In the genomic region with DNA sequence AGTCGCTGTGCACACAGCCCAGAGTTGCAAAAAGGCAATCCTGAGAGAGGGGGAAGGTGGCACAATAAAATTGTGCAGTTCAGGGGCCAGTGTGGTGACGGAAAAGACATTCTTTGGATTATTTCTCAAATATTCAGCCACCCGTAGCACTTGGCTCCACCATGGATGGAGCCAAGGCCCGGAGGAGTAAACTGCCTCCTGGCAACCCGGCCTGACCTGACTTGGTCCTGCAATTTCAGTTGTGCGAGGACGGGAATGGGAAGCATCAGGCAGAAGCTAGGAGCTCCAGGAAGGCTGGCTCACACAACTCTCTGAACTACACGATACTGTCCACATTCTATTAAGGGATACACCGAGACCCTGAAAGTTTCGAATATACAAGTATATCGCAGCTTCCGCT, we compare ENCODE assay signal across 8 mouse cellular contexts. TPM values are rescaled to one million over a fixed set of nuclear protein-coding genes. Genes with fewer than 3 reads are reported as not detected.
DNase-seq lines count a peak whose midpoint lies in the region; ATAC-seq and TF ChIP-seq lines count a peak whose summit lies in the region.

No protein-coding gene starts in this region.

- no peak overlapping the region for H3K27ac ChIP-seq in lung, embryonic 15.5 days
- no peak overlapping the region for H3K27ac ChIP-seq in forebrain, embryonic 14.5 days (ENCODE audit: low read depth, low read length)
- peak overlapping the region; percentile 80 for H3K27ac ChIP-seq in kidney, postnatal 0 days
- peak overlapping the region; percentile 81 for H3K27ac ChIP-seq in neural tube, embryonic 13.5 days (replicated peaks)

- 72% methylated on average over 12 of the region's 12 CpGs for WGBS in lung, embryonic 15.5 days
- WGBS in forebrain, embryonic 14.5 days: 59% methylated on average over 12 of the region's 12 CpGs
- WGBS in kidney, postnatal 0 days: 45% methylated on average over 12 of the region's 12 CpGs
- WGBS in neural tube, embryonic 13.5 days: 54% methylated on average over 12 of the region's 12 CpGs

- no peak overlapping the region for H3K9ac ChIP-seq in lung, embryonic 15.5 days
- no peak overlapping the region for H3K9ac ChIP-seq in forebrain, embryonic 14.5 days (ENCODE audit: low read length)
- H3K9ac ChIP-seq in kidney, postnatal 0 days (ENCODE audit: low read depth, low read length): no peak overlapping the region
- peak overlapping the region; percentile 26; the same call in 1 of the 2 replicates for H3K9ac ChIP-seq in neural tube, embryonic 13.5 days

- TF ChIP-seq CTCF in kidney, postnatal 0 days (IDR thresholded peaks at IDR 0.05; ENCODE audit: low read depth): no peak

- H3K4me1 ChIP-seq in lung, embryonic 15.5 days: peaks cover 35% of the 10 kb centered on the region
- H3K4me1 ChIP-seq in forebrain, embryonic 14.5 days (ENCODE audit: control insufficient read depth, insufficient read depth, low read length): peaks cover 13% of the 10 kb centered on the region
- peaks cover 21% of the 10 kb centered on the region for H3K4me1 ChIP-seq in kidney, postnatal 0 days (replicated peaks; ENCODE audit: insufficient read depth, low read length)
- peaks cover 41% of the 10 kb centered on the region for H3K4me1 ChIP-seq in neural tube, embryonic 13.5 days (replicated peaks)

- ATAC-seq in lung, embryonic 15.5 days (ENCODE audit: borderline replicate concordance, extremely low read depth, low FRiP score, low TSS enrichment): no peak
- ATAC-seq in forebrain, embryonic 14.5 days: no peak
- ATAC-seq in kidney, postnatal 0 days (replicated peaks; ENCODE audit: low FRiP score, low read depth): no peak
- ATAC-seq in neural tube, embryonic 13.5 days (ENCODE audit: low read depth): no peak

- H3K36me3 ChIP-seq in lung, embryonic 15.5 days: no peaks in the 10 kb centered on the region
- no peaks in the 10 kb centered on the region for H3K36me3 ChIP-seq in forebrain, embryonic 14.5 days (ENCODE audit: control insufficient read depth, insufficient read depth, low read length)
- H3K36me3 ChIP-seq in kidney, postnatal 0 days (ENCODE audit: insufficient read depth, low read length): no peaks in the 10 kb centered on the region
- no peaks in the 10 kb centered on the region for H3K36me3 ChIP-seq in neural tube, embryonic 13.5 days

- H3K27me3 ChIP-seq in lung, embryonic 15.5 days: peaks cover 5% of the 10 kb centered on the region; the same call in 1 of the 2 replicates
- H3K27me3 ChIP-seq in forebrain, embryonic 14.5 days (replicated peaks; ENCODE audit: control insufficient read depth, insufficient read depth, low read length): no peaks in the 10 kb centered on the region
- no peaks in the 10 kb centered on the region for H3K27me3 ChIP-seq in kidney, postnatal 0 days (ENCODE audit: insufficient read depth, low read length)
- no peaks in the 10 kb centered on the region for H3K27me3 ChIP-seq in neural tube, embryonic 13.5 days

- peak overlapping the region; percentile 82 for H3K4me2 ChIP-seq in lung, embryonic 15.5 days
- peak overlapping the region; percentile 88 for H3K4me2 ChIP-seq in forebrain, embryonic 14.5 days (ENCODE audit: low read length)
- H3K4me2 ChIP-seq in kidney, postnatal 0 days (ENCODE audit: low read length): peak overlapping the region; percentile 89
- H3K4me2 ChIP-seq in neural tube, embryonic 13.5 days: peak overlapping the region; percentile 93

- 0 out of 2 replicates have a peak overlapping the region, but pooled peaks have one; percentile 45 for H3K4me3 ChIP-seq in lung, embryonic 15.5 days
- no peak overlapping the region for H3K4me3 ChIP-seq in forebrain, embryonic 14.5 days (ENCODE audit: low read depth, low read length)
- no peak overlapping the region for H3K4me3 ChIP-seq in kidney, postnatal 0 days (replicated peaks; ENCODE audit: low read depth, low read length)
- H3K4me3 ChIP-seq in neural tube, embryonic 13.5 days: peak overlapping the region; percentile 49

- no peaks in the 10 kb centered on the region for H3K9me3 ChIP-seq in lung, embryonic 15.5 days
- H3K9me3 ChIP-seq in forebrain, embryonic 14.5 days (replicated peaks; ENCODE audit: control insufficient read depth, low read length): no peaks in the 10 kb centered on the region
- no peaks in the 10 kb centered on the region for H3K9me3 ChIP-seq in kidney, postnatal 0 days (replicated peaks; ENCODE audit: low read length)
- H3K9me3 ChIP-seq in neural tube, embryonic 13.5 days: no peaks in the 10 kb centered on the region

- no peak for DNase-seq in lung, postnatal 10 days
- no peak for DNase-seq in forebrain, embryonic 14.5 days (ENCODE audit: low spot score)
- DNase-seq in kidney, postnatal 0 days (ENCODE audit: low spot score): no peak
- no peak for DNase-seq in urinary bladder, adult 18-20 months (ENCODE audit: low spot score in 2 of 2)
- no peak for DNase-seq in embryo, embryonic 10 days (ENCODE audit: low spot score)
- no peak for DNase-seq in thymus, postnatal 25 days

RNA-seq across cellular contexts. Expression of gene Copz2, which starts 12.9 kb away (rescaled TPM):
- polyA plus RNA-seq in lung, embryonic 15.5 days (2015; fragmentation: Nextera tagmentation; extraction: Ambion mirVana): 134 and 138 TPM in 2 replicates
- polyA plus RNA-seq in forebrain, embryonic 14.5 days (2014; fragmentation: Nextera tagmentation; extraction: Ambion mirVana): 14.7 and 15.0 TPM in 2 replicates
- polyA plus RNA-seq in kidney, postnatal 0 days (2015; fragmentation: Nextera tagmentation; extraction: Ambion mirVana): 125 TPM in 2 replicates
- 36.6 and 43.2 TPM in 2 replicates for polyA plus RNA-seq in neural tube, embryonic 13.5 days (2015; fragmentation: Nextera tagmentation; extraction: Ambion mirVana)

RNA-seq across cellular contexts. Expression of gene Nfe2l1, which starts 32.8 kb away (rescaled TPM):
- polyA plus RNA-seq in lung, embryonic 15.5 days (2015; fragmentation: Nextera tagmentation; extraction: Ambion mirVana): 62.5 and 65.0 TPM in 2 replicates
- 28.0 and 38.6 TPM in 2 replicates for polyA plus RNA-seq in forebrain, embryonic 14.5 days (2014; fragmentation: Nextera tagmentation; extraction: Ambion mirVana)
- 77.3 and 88.0 TPM in 2 replicates for polyA plus RNA-seq in kidney, postnatal 0 days (2015; fragmentation: Nextera tagmentation; extraction: Ambion mirVana)
- 66.2 and 66.5 TPM in 2 replicates for polyA plus RNA-seq in neural tube, embryonic 13.5 days (2015; fragmentation: Nextera tagmentation; extraction: Ambion mirVana)

RNA-seq across cellular contexts. Expression of gene Cdk5rap3, which starts 53.8 kb away (rescaled TPM):
- 65.8 and 67.2 TPM in 2 replicates for polyA plus RNA-seq in lung, embryonic 15.5 days (2015; fragmentation: Nextera tagmentation; extraction: Ambion mirVana)
- polyA plus RNA-seq in forebrain, embryonic 14.5 days (2014; fragmentation: Nextera tagmentation; extraction: Ambion mirVana): 91.2 and 98.4 TPM in 2 replicates
- 77.8 and 81.6 TPM in 2 replicates for polyA plus RNA-seq in kidney, postnatal 0 days (2015; fragmentation: Nextera tagmentation; extraction: Ambion mirVana)
- 79.2 and 92.0 TPM in 2 replicates for polyA plus RNA-seq in neural tube, embryonic 13.5 days (2015; fragmentation: Nextera tagmentation; extraction: Ambion mirVana)

Comparison
In these comparisons a context has a peak if more than half of its experiments do, and no peak if none do; other contexts are left out.
1. H3K27ac ChIP-seq: peak in kidney, postnatal 0 days (single experiment) and neural tube, embryonic 13.5 days (single experiment); none in lung, embryonic 15.5 days (single experiment) and forebrain, embryonic 14.5 days (single experiment).
2. H3K4me3 ChIP-seq: peak in lung, embryonic 15.5 days (single experiment) and neural tube, embryonic 13.5 days (single experiment); none in forebrain, embryonic 14.5 days (single experiment) and kidney, postnatal 0 days (single experiment).
3. Peak in every context shown above with its lines, with median percentiles within 50 percentile points of each other: H3K4me2 ChIP-seq.